In the genomic region with DNA sequence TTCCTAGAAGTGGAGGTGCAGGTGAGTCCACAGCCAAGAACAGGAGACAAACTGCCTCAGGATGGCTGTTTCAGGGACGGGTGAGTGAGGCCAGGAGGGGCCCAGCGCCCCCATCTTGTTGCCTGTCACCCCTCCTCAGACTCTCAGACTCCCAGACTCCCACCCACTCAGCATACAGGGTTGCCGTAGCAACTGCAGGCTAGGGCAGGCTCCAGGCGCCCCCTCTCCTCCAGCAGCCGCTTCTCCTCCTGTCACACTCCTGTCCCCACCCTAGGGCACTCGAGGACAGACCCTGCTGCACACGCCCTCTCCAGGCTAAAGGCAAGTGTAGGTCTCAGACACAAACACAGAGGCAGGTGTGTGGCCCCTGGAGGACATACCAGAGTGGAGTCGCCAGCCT, we compare ENCODE assay signal across 8 mouse cellular contexts. TPM values are rescaled to one million over a fixed set of nuclear protein-coding genes. Genes with fewer than 3 reads are reported as not detected.
A peak's percentile ranks its signal among the peaks of the same experiment; 100 is the strongest.
DNase-seq lines count a peak whose midpoint lies in the region; ATAC-seq lines count a peak whose summit lies in the region.
"Had no signal": no experiment of that assay in that cellular context is flagged by ENCODE, and none has a peak within 500 bp of the region (broad histone marks: within the 10 kb centered on the region; RNA-seq: fewer than 3 reads in every experiment).

No protein-coding gene starts in this region.

- H3K4me2 ChIP-seq in hindbrain, embryonic 11.5 days (replicated peaks; ENCODE audit: low read depth, low read length): no peak overlapping the region

- peak; percentile 50 to 66 for DNase-seq in layer of hippocampus, adult 18-20 months (ENCODE audit: low spot score in 2 of 2)
- no peak for DNase-seq in layer of hippocampus, adult 9-10 months (ENCODE audit: low spot score)
- peak; percentile 78 to 88 for DNase-seq in right cerebral cortex, postnatal 10 days (ENCODE audit: low spot score in 2 of 2)
- DNase-seq in right cerebral cortex, postnatal 4 days: no peak
- no peak for DNase-seq in hindbrain, embryonic 11.5 days (ENCODE audit: low spot score)
- no peak for DNase-seq in cerebellum, postnatal 10 days
- DNase-seq: kidney, adult 2 months had no signal

- no peak overlapping the region for H3K9ac ChIP-seq in hindbrain, embryonic 11.5 days (ENCODE audit: low read depth, low read length)

- no peaks in the 10 kb centered on the region for H3K9me3 ChIP-seq in hindbrain, embryonic 11.5 days (ENCODE audit: control insufficient read depth, low read length)

- no peaks in the 10 kb centered on the region for H3K27me3 ChIP-seq in hindbrain, embryonic 11.5 days (ENCODE audit: control insufficient read depth, insufficient read depth, low read length)

- H3K4me1 ChIP-seq in hindbrain, embryonic 11.5 days (replicated peaks; ENCODE audit: control insufficient read depth, insufficient read depth, low read length): peaks cover 4% of the 10 kb centered on the region; the same call in 1 of the 2 replicates

- no peak overlapping the region for H3K27ac ChIP-seq in hindbrain, embryonic 11.5 days (ENCODE audit: low read depth, low read length)

- H3K36me3 ChIP-seq in hindbrain, embryonic 11.5 days (ENCODE audit: control insufficient read depth, insufficient read depth, low read length): no peaks in the 10 kb centered on the region

- ATAC-seq in hindbrain, embryonic 11.5 days (ENCODE audit: low FRiP score): 0 out of 2 replicates have a peak, but pooled peaks have one; percentile 27
- no peak for ATAC-seq in cerebellum, adult (ENCODE audit: insufficient number of reproducible peaks, low FRiP score, low TSS enrichment)

- 46% methylated on average over 8 of the region's 8 CpGs for WGBS in hindbrain, embryonic 11.5 days

- no peak overlapping the region for H3K4me3 ChIP-seq in hindbrain, embryonic 11.5 days (ENCODE audit: low read depth, low read length)

RNA-seq across cellular contexts. Expression of gene Adgrl1, which starts 9.4 kb away (rescaled TPM):
- 100 to 1,000 TPM; 306 to 309 TPM for total RNA-seq in layer of hippocampus, adult 18-20 months (2021)
- polyA plus RNA-seq in hindbrain, embryonic 11.5 days (2014; fragmentation: Nextera tagmentation; extraction: Ambion mirVana): 19.9 and 23.7 TPM in 2 replicates

RNA-seq across cellular contexts. Expression of gene Gm10644, which starts 45.7 kb away (rescaled TPM):
- under 1 TPM; 0.68 to 0.72 TPM for total RNA-seq in layer of hippocampus, adult 18-20 months (2021)
- 0.93 and 1.2 TPM in 2 replicates for polyA plus RNA-seq in hindbrain, embryonic 11.5 days (2014; fragmentation: Nextera tagmentation; extraction: Ambion mirVana)

RNA-seq across cellular contexts. Expression of gene Asf1b, which starts 46.0 kb away (rescaled TPM):
- under 1 TPM; 0.36 to 0.47 TPM for total RNA-seq in layer of hippocampus, adult 18-20 months (2021)
- 79.5 and 80.6 TPM in 2 replicates for polyA plus RNA-seq in hindbrain, embryonic 11.5 days (2014; fragmentation: Nextera tagmentation; extraction: Ambion mirVana)

Comparison
In these comparisons a context has a peak if more than half of its experiments do, and no peak if none do; other contexts are left out.
1. DNase-seq: peak in layer of hippocampus, adult 18-20 months (2 of 2) and right cerebral cortex, postnatal 10 days (2 of 2); none in layer of hippocampus, adult 9-10 months (single experiment), right cerebral cortex, postnatal 4 days (single experiment), hindbrain, embryonic 11.5 days (single experiment) and cerebellum, postnatal 10 days (0 of 2).